Mouse (Mus musculus): ENCODE measurements around the gene Olfr568.

Gene Olfr568

GRCm38 (mm10) chr7:102876822-102877221, at the start of gene Olfr568:
Gene Olfr568, plus strand, starts transcription at chr7:102877122.
- no peak for DNase-seq (ENCODE audit: low spot score)

GRCm38 (mm10) chr7:102855807-102856206, 21.1 kb upstream of the Olfr568 start:
- DNase-seq (ENCODE audit: low spot score): no peak

- no peak for DNase-seq (ENCODE audit: low spot score)
Measured at GRCm38 (mm10) chr7:102858665-102859064, 18.3 kb upstream of the Olfr568 start, which contains the start of gene Olfr566. Gene Olfr566, minus strand, starts transcription at chr7:102858765.

- DNase-seq (ENCODE audit: low spot score): no peak
Measured at GRCm38 (mm10) chr7:102890782-102891181, 13.9 kb downstream of the Olfr568 start, which contains the start of gene Olfr569. Gene Olfr569, minus strand, starts transcription at chr7:102890882.

GRCm38 (mm10) chr7:102915261-102915660, 38.3 kb downstream of the Olfr568 start:
- DNase-seq (ENCODE audit: low spot score): no peak

GRCm38 (mm10) chr7:102916405-102916804, 39.5 kb downstream of the Olfr568 start:
- DNase-seq (ENCODE audit: low spot score): no peak

GRCm38 (mm10) chr7:102917032-102917875, 40.3 kb downstream of the Olfr568 start, which contains the start of gene Olfr571:
Gene Olfr571, minus strand, starts transcription at chr7:102917536.
- no peak for DNase-seq (ENCODE audit: low spot score)

- no peak for DNase-seq (ENCODE audit: low spot score)
Measured at GRCm38 (mm10) chr7:102919632-102920031, 42.7 kb downstream of the Olfr568 start.

- DNase-seq (ENCODE audit: low spot score): no peak
Measured at GRCm38 (mm10) chr7:102924109-102924508, 47.2 kb downstream of the Olfr568 start, which contains the start of gene Olfr572. Gene Olfr572, plus strand, starts transcription at chr7:102924409.

GRCm38 (mm10) chr7:102927105-102927504, 50.2 kb downstream of the Olfr568 start:
- no peak for DNase-seq (ENCODE audit: low spot score)
